Mouse (Mus musculus) lung, embryonic 14.5 days (tissue): Measurements from ENCODE around the gene Olfr877. TPM values are rescaled to one million over a fixed set of nuclear protein-coding genes. Genes with fewer than 3 reads are reported as not detected.

Experiments used
- ATAC-seq: fragments of 200-750 bp; cut with Nextera tagmentation; 2 replicates; pipeline ENCODE4 v1.8.0; 2017; ENCODE audit warnings: mild to moderate bottlenecking, moderate TSS enrichment, moderate library complexity; ENCODE audit not compliant: insufficient read depth
- DNase-seq: peaks from one replicate; pipeline ENCODE4 v3.0.0-alpha.2; 2015
- H3K27ac ChIP-seq: fragments of 300-500 bp; sonication (generic); 2 replicates; pipeline ENCODE4 v1.5.1; 2014; ENCODE audit warnings: low read depth, mild to moderate bottlenecking, moderate library complexity
- H3K27me3 ChIP-seq: fragments of 300-500 bp; sonication (generic); 2 replicates; pipeline ENCODE4 v1.6.1; 2014; ENCODE audit warnings: low read length, control low read depth; ENCODE audit not compliant: insufficient read depth
- H3K36me3 ChIP-seq: fragments of 300-500 bp; sonication (generic); 2 replicates; pipeline ENCODE4 v1.6.1; 2014; ENCODE audit warnings: control low read depth; ENCODE audit not compliant: insufficient read depth
- H3K4me1 ChIP-seq: fragments of 300-500 bp; sonication (generic); 2 replicates; pipeline ENCODE4 v1.6.1; 2014; ENCODE audit warnings: antibody characterized with exemption, control low read depth; ENCODE audit not compliant: insufficient read depth
- H3K4me2 ChIP-seq: fragments of 300-500 bp; sonication (generic); 2 replicates; pipeline ENCODE4 v1.6.1; 2014; ENCODE audit warnings: mild to moderate bottlenecking
- H3K4me3 ChIP-seq: fragments of 300-500 bp; sonication (generic); 2 replicates; pipeline ENCODE4 v1.5.1; 2014; ENCODE audit warnings: low read depth, low read length
- H3K9ac ChIP-seq: fragments of 300-500 bp; sonication (generic); 2 replicates; pipeline ENCODE4 v1.6.1; 2014
- H3K9me3 ChIP-seq: fragments of 300-500 bp; sonication (generic); 2 replicates; pipeline ENCODE4 v1.6.1; 2016; ENCODE audit warnings: low read depth, low read length, control low read depth
- CTCF ChIP-seq: IDR thresholded peaks from 2 replicates; pipeline ENCODE4 v1.5.1; 2016; ENCODE audit warnings: antibody characterized with exemption, low read depth
- WGBS: fragments of 180-500 bp; shearing (Covaris S2); extraction: QIAGEN DNeasy Blood & Tissue Kit; methylation state at CpG from one replicate; pipeline ENCODE4 v1.1.7; 2014; 5-methylcytosine and 5-hydroxymethylcytosine counted together
- polyA plus RNA-seq: library from polyadenylated mRNA; unstranded; fragments of >200 nt; fragmentation: Nextera tagmentation; extraction: Ambion mirVana; gene quantifications from 2 replicates; pipeline ENCODE4 v1.2.1, GENCODE M21; 2014

Gene Olfr877
- polyA plus RNA-seq, 1 experiment from 2014 or later: not detected

DNA sequence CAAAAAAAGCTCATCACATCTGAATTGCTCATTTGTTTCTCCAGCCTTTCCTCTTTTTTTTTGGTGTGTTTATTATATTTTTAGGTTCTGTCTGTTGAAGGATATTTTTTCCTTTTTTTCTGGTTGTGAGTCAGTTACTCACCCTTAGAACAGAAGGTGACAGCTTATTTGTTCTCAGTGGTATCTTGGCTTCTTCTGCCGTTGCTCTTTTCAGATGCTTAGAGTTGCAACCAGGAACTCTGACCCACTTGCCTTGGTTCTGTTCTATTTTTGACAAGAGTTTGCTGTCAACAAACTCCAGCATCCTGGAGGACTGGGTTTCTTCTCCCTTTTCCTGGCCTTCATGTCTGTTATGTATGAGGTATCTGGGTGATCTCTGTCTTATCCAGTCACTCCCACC, 9.3 kb downstream of the Olfr877 start:
- DNase-seq (no peak), ATAC-seq (no peak)
- Histone ChIP-seq H3K4me1 (no peaks in the 10 kb centered on the region), H3K36me3 (no peaks in the 10 kb centered on the region), H3K27ac (no peak overlapping the region), H3K9ac (no peak overlapping the region), H3K4me2 (no peak overlapping the region), H3K27me3 (no peaks in the 10 kb centered on the region), H3K4me3 (no peak overlapping the region), H3K9me3 (no peaks in the 10 kb centered on the region)
- 43% methylated on average over 1 of the region's 1 CpGs for WGBS
- no peak for TF ChIP-seq CTCF

DNA sequence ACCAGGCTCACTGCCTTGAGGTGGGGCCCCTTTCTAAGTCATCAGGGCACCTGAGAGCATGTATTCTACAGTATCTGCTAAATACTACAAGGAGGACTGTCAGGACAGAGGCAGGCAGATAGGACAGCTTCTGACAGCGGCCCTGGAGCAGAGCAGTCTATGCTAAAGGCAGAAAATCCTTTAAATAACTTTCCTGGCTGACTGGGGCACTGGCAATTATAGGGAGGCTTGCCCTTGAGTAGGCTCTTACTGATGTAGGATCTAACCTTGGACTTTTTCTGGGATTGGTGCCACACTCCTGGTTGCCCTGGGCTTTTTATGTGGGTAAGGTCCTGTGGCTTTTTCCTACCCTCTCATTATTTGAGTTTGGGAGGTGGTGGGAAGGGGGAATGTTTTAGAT, 16.2 kb downstream of the Olfr877 start:
- Histone ChIP-seq H3K27ac (no peak overlapping the region), H3K9me3 (no peaks in the 10 kb centered on the region), H3K27me3 (no peaks in the 10 kb centered on the region), H3K4me3 (no peak overlapping the region), H3K4me2 (no peak overlapping the region), H3K9ac (no peak overlapping the region), H3K36me3 (no peaks in the 10 kb centered on the region), H3K4me1 (no peaks in the 10 kb centered on the region)
- ATAC-seq: no peak
- WGBS: 45% methylated on average over 1 of the region's 1 CpGs
- DNase-seq: no peak
- TF ChIP-seq CTCF: no peak

DNA sequence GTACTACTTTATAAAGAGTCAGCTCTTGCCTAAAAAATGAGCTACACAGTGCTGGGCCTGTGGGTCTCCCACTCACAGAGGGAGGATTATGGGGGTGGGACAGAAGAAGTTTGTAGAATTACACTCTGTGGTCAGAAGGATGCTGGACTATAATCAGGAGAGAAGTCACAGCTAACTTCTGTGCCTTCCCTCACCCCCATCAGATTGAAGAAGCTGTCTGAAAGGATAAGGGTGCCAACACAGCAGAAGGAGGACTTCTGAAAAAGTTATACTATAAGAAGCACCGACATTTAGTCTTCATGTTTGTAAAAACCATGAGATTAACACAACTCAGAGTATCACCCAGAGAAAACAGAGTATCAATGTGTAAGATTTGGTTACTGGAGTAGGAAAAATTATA, 17.0 kb downstream of the Olfr877 start:
- Histone ChIP-seq H3K4me3 (no peak overlapping the region), H3K4me1 (no peaks in the 10 kb centered on the region), H3K9ac (no peak overlapping the region), H3K27ac (no peak overlapping the region), H3K9me3 (no peaks in the 10 kb centered on the region), H3K4me2 (no peak overlapping the region), H3K36me3 (no peaks in the 10 kb centered on the region), H3K27me3 (no peaks in the 10 kb centered on the region)
- DNase-seq (no peak), ATAC-seq (no peak)
- TF ChIP-seq CTCF: no peak
- WGBS: 74% methylated on average over 1 of the region's 1 CpGs

DNA sequence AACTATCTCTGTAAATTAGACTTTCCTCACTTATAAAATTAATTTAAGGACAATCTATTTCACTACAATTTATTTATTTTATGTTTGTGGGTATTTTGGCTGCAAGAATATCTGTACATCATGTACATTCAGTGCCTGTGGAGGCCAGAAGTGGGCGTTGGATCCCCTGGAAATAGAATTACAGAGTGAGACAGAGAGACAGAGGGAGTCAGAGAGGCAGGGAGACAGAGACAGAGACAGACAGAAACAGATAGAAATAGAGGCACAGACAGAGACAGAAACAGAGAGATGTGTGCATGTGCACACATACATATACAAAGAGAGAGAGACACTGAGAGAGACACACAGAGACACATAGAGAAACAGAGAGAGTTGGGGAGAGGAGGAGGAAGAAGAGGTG, 17.5 kb downstream of the Olfr877 start:
- Histone ChIP-seq H3K9me3 (no peaks in the 10 kb centered on the region), H3K4me3 (no peak overlapping the region), H3K4me2 (no peak overlapping the region), H3K27ac (no peak overlapping the region), H3K36me3 (no peaks in the 10 kb centered on the region), H3K4me1 (no peaks in the 10 kb centered on the region), H3K27me3 (no peaks in the 10 kb centered on the region), H3K9ac (no peak overlapping the region)
- TF ChIP-seq CTCF: no peak
- ATAC-seq (no peak), DNase-seq (no peak)
- 56% methylated on average over 1 of the region's 1 CpGs for WGBS

DNA sequence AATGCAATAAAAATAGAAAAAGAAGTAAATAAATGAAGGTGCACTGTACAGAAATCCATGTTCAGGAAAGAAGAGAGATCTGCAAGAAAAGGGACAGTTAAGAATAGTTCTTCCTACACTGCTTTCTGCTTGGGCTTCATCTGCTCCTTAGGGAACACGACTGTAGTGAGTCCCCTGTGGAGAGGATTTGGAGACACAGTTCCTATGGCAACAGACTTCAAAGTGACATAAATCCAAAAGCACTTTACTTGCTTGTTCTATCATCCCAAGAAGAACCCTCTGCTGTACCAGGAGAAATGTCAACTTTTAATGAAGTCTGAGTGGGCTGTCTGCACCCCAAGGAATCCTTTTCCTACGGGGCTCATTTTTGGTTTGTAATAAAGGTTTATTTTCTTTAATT, 36.9 kb downstream of the Olfr877 start:
- H3K4me1 ChIP-seq: no peaks in the 10 kb centered on the region
- H3K27me3 ChIP-seq: no peaks in the 10 kb centered on the region
- WGBS: 12% methylated on average over 2 of the region's 2 CpGs
- ATAC-seq (no peak), DNase-seq (no peak)
- no peak overlapping the region for H3K27ac ChIP-seq
- TF ChIP-seq CTCF: no peak
- no peak overlapping the region for H3K9ac ChIP-seq
- no peak overlapping the region for H3K4me3 ChIP-seq
- H3K36me3 ChIP-seq: no peaks in the 10 kb centered on the region
- H3K9me3 ChIP-seq: no peaks in the 10 kb centered on the region
- H3K4me2 ChIP-seq: no peak overlapping the region

GRCm38 (mm10) chr9:37896661-37897060, 42.6 kb downstream of the Olfr877 start, which contains the start of gene Olfr145:
Gene Olfr145, plus strand, starts transcription at chr9:37896724.
- no peak for TF ChIP-seq CTCF
- H3K4me3 ChIP-seq: no peak within 1 kb of the TSS
- H3K4me1 ChIP-seq: no peaks in the 10 kb centered on the region
- no peak within 1 kb of the TSS for H3K4me2 ChIP-seq
- no peak within 1 kb of the TSS for H3K27ac ChIP-seq
- ATAC-seq (no peak), DNase-seq (no peak)
- no peaks in the 10 kb centered on the region for H3K27me3 ChIP-seq
- no peaks in the 10 kb centered on the region for H3K9me3 ChIP-seq
- 24% methylated on average over 2 of the region's 2 CpGs for WGBS
- no peaks in the 10 kb centered on the region for H3K36me3 ChIP-seq
- no peak within 1 kb of the TSS for H3K9ac ChIP-seq

GRCm38 (mm10) chr9:37905555-37905954, 51.5 kb downstream of the Olfr877 start:
- H3K27ac ChIP-seq: no peak overlapping the region

More at GRCm38 (mm10) chr9:37905555-37905954, 51.5 kb downstream of the Olfr877 start:
- Histone ChIP-seq H3K4me2 (no peak overlapping the region), H3K9me3 (no peaks in the 10 kb centered on the region), H3K27me3 (no peaks in the 10 kb centered on the region), H3K36me3 (no peaks in the 10 kb centered on the region), H3K9ac (no peak overlapping the region), H3K4me3 (no peak overlapping the region), H3K4me1 (no peaks in the 10 kb centered on the region)
- 55% methylated on average over 3 of the region's 3 CpGs for WGBS
- TF ChIP-seq CTCF: no peak
- ATAC-seq: no peak
- DNase-seq: no peak

Other genes starting within 250 kb of the Olfr877 start
- 7.1 and 7.5 TPM in 2 replicates for gene Spa17, start 240.5 kb upstream of the Olfr877 start, polyA plus RNA-seq
- gene Tbrg1, start 197.0 kb upstream of the Olfr877 start, polyA plus RNA-seq: 128 and 139 TPM in 2 replicates
- gene Panx3, start 185.0 kb upstream of the Olfr877 start, polyA plus RNA-seq: not detected in 2 replicates
- gene Olfr160, start 138.0 kb upstream of the Olfr877 start, polyA plus RNA-seq: not detected in 2 replicates
- gene Olfr874, start 109.2 kb upstream of the Olfr877 start, polyA plus RNA-seq: not detected in 2 replicates
- gene Olfr875, start 82.4 kb upstream of the Olfr877 start, polyA plus RNA-seq: not detected in 2 replicates
- gene Olfr876, start 51.2 kb upstream of the Olfr877 start, polyA plus RNA-seq: not detected in 2 replicates
- gene Olfr145, start 42.5 kb downstream of the Olfr877 start, polyA plus RNA-seq: not detected in 2 replicates
- not detected in 2 replicates for gene Olfr878, start 63.6 kb downstream of the Olfr877 start, polyA plus RNA-seq
- gene Olfr881, start 137.6 kb downstream of the Olfr877 start, polyA plus RNA-seq: not detected in 2 replicates
- not detected in 2 replicates for gene Olfr883, start 171.5 kb downstream of the Olfr877 start, polyA plus RNA-seq
- gene Olfr884, start 192.3 kb downstream of the Olfr877 start, polyA plus RNA-seq: not detected in 2 replicates
- not detected in 2 replicates for gene Olfr885, start 207.1 kb downstream of the Olfr877 start, polyA plus RNA-seq
- gene Olfr887, start 229.8 kb downstream of the Olfr877 start, polyA plus RNA-seq: not detected in 2 replicates